Mouse (Mus musculus) lung, postnatal 10 days (tissue): Measurements from ENCODE around the gene Rnf149.
"Not testable (repeated sequence)": the region's sequence is repeated elsewhere in the genome, so short reads cannot be mapped to it uniquely, and the experiment has no call there.

Source experiments
- DNase-seq: peaks from one replicate; pipeline ENCODE4 v3.0.0; 2021

Rnf149 gene

DNA sequence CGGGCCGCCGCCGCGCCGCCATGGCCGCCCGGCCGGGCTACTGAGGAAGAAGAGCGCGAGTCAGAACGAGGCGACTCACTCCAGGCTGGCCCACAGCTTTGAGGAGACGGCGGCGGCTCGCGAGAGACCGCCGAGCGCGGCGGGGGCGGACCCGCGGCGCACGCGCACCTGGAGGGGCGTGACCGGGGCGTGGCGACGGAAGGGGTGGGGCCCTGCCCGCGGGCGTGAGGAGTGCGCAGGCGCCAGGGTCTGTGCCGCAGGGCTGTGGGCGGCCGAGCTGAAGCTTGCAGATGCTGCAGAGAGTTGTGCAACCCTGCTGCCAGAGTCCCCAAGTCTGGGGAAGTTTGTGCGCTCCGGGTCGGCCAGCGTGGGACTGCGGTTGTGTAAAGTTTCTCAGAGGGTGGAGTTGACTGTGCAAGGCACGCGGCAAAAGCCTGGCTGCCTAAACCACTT, at the start of gene Rnf149:
Gene Rnf149 (minus strand): TSS at position 153 of the 453 bp plus-strand sequence.
- peak; percentile 96 for DNase-seq

DNA sequence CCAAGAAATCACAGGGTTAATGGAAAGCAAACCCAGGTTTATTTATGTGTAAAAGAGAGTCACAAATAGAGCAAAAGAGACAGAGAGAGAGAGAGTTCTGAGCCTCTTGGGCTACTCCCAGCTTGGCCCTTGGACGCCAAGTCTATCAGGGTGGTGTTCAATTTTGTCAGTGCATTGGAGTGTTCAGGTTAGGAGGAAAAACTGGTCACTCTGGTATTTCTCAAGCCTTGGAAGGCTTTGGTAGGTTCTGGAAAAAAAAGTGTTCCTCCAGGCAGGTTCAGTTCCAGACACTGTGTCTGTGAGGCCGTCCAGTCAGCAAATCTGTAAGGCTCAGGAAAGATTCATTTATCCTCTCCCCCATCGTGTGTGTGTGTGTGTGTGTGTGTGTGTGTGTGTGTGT, 48.3 kb upstream of the Rnf149 start:
- no peak for DNase-seq

DNA sequence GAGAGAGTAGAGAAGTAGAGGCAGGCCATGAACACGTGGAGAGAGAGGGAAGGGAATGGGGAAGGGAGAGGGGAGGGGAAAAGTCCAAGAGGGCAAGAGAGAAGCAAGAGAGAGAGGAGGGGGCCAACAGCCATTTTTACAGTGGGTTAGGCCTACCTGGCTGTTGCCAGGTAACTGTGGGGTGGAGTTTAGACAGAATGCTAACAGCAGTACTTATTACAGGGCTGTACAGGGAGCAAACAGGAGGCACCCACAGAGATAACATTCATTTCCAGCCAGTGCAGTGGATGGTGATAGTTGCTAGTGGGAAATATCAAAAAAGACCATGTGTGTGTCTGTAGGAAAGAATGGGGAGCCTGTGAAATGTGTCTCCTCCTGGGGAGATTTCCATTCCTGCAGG, 46.5 kb upstream of the Rnf149 start:
- no peak for DNase-seq

DNA sequence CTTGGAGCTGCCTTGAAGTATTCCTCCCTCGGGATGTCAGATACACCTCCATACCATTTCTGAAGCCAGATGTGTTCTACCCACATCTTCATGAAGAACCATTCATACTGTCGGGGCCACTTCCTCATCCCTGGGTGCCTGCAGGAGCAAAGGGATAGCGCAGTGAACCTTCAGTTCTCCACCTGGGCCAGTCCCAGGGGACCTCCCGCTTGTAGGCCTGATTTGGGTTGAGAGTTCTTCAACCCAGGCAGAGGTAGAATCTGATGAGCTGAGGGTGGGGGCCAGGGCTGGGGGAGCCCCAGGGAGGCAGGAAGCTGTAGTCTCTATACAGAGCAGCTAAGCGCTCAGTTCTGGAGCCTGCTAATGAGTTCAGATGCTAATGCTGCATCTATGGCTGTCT, 45.9 kb upstream of the Rnf149 start:
- DNase-seq, result no peak

DNA sequence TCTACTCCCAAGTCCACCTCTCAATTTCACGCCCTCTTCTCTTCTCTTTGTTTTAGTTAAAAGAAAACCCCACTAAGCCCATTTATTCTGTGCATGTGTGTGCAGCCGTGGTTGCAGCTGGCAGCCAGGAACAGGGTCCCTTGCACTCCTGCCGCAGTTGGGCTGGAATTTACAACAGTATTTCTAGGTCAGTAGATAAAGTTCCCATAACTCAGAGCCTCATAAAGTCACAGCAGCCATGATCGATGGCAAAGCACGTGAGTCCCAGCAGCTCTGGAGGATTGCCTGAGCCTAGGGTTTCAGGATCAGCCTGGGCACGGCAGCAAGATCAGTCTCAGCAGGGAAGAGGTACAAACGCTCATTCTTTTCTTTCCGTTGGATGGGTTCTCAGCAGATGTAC, 41.3 kb upstream of the Rnf149 start:
- no peak for DNase-seq

DNA sequence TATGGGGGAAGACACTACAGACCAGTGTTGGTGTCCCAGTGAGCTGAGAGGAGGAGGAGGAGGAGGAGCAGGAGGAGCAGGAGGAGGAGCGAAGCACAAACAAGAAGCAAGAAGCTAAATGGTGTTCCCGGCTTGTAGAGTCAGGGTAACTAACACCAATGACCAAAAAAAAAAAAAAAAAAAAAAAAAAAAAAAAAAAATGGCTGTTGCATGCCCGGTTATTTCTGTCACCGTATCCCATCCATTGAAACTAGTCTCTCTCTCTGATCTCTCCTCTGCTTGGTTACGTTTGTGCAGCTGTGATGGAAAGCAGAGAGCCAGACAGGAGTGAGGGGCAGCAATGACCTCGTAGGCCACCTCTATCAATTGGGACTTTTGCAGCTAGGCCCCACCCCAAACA, 38.3 kb upstream of the Rnf149 start:
- no peak for DNase-seq

DNA sequence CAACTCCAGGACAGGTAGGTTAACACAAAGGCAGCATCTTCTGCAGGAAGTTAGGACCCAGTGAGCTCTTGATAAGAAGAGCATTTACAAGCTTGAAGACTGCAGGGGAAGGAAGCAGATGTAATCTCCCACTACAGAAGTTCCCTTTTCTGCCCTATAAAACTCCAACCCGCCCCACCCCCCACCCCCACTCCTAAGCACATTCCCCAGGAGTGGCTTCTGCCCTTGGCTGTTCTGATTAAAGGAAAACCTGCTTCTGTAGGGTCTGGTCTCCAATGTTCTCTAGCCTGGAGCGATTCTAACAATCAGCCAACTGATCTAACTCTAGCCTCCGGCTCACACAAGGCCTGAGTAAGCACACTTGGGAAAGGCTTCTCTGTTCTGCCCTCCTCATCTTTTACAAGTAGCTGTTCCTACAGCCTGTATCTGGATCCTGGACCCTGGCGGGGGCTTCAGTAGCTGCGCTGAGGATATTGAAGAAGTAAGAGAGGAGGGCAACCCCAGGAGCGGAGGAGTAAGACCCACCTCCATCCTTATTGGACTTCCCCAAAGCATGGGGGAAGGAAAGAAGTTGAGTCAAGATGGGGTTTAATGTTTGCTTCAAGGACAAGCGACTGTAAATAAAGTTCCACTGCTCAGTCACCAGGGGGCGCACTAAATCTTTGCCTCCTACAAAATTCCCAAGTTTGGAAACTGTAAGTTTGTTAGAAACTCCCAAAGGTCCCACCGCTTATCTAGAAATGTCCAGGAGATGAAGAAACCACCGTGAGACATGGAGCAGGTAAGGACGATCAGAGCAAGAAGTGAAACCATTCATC, 37.5 kb upstream of the Rnf149 start:
- DNase-seq, result peak; percentile 75

DNA sequence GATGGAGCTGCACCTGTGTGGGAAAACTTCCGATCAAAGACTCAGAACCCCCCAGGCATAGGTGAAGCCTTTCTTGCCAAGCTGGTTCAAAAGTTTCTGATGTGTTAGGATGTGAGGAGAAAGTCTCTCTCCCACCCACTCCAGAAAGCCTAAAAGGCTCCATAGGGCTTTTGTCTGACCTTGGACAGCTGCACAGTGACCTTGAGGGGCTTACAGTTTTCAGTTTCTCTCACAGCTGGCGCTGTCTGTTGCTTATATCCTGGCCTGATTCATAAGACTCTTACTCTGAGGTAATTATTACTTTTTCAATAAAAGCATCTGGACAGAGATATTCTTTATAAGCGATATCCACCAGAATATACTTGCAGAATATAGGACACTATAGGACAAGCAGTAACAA, 35.9 kb upstream of the Rnf149 start:
- DNase-seq, result no peak

DNA sequence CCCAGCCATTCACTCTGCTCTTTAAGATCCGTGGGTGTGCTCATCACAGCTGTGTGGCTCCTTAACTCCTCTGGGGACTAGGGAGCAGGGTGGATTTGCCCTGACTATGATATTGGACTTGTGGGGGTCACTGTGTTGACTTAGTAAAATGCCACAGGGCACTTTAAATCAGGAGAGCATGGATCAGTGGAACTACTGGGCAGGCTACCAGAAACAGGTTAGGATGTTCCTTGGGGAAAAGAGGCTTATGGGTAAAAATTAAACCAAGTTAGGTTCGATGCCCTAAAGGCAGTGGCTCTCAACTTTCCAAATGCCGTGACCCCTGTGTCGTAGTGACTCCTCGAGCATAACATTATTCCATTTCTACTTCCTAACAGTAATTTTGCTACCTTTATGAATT, 35.3 kb upstream of the Rnf149 start:
- DNase-seq, result no peak

DNA sequence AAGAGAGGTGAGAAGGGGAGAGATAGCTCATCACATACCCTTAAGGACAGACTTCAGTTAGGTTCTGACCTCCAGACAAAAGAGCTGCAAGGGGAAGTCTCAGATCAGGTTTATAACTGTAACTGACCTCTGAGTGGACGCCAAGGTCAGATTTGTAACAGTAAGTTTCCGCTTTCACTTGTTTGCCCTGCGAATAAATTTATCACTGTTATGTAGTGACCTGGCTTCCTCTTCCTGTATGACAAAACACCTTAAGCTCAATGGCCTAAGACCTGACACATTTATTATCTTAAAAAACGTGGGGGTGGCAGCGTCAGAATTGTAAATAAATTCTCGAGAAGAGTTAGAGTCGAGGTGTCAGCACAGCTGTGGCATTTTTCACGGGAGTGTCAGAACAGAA, 31.3 kb upstream of the Rnf149 start:
- no peak for DNase-seq

DNA sequence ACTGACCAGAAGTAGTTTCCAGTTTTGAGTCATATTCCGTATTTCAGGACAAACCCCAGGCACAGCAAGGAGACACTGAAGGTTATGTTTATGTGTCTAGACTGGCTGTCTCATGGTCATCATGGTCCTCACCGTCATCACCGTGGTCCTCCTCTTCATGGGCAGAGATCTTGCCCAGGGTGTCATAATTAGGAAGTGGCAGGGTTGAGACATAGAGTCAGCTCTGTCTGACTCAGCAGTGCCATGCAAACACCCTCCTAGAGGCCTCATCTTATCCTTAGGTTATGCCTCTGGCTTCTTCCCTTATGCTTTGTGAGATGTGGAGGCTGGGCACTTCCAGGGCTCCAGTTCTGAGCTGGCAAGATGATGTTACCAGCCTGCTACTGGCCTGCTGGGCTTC, 25.3 kb upstream of the Rnf149 start:
- no peak for DNase-seq

DNA sequence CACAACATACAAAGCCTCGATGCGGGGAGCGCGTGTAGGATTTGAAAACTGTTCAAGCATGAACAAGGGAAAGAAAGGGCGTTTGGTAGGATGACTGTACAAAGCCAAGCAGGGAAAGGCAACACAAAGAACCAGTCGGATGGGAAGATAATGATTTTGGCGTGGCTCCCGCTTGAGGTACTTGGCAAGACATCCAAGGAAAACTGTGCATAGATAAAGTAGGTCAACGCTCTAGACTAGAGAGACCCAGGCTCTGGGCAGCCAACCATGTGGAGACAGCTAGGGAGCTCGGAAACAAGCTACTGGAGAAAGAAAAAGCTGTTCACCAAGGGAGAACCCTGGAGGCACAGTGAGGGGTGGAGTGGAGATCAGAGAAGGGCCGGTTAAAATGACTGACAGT, 21.5 kb upstream of the Rnf149 start:
- no peak for DNase-seq

DNA sequence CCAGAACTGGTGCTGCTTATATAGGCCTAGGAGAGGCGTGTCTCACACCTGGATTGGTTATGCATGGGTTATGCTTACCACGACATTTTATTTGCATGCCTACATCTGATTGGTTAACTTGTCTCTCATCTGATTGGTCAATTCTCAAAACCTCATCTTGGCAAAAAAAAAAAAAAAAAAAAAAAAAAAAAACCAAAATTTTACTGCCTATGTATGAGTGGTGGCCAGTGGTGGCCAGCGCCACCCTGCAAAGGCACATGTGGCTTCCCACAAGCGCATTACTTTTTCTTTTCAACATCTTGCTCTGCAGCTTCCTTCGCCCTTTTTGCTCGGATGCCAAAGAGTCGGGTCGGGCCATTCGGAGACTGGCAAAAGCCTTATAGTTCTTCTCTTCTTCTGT, 19.9 kb upstream of the Rnf149 start:
- not testable (repeated sequence) for DNase-seq

DNA sequence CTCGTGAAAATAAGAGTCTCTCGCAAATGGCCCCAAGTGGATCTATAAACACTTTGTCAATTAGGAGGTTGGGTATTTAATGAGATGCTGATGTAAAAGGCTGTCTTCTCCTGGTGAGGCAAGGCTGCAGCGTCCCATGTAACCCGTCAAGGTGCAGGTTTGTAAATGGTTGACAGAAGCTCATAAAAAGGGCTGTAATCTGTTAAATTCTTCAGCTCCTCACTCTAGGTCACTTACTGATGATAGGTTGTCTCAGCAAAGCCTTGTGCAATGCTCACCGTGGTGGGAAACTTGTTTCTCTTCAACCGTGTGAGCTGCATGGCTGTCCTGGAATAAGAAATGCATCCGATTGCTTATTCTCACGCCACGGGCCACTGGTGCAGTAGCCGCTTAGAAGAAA, 16.6 kb upstream of the Rnf149 start:
- no peak for DNase-seq

DNA sequence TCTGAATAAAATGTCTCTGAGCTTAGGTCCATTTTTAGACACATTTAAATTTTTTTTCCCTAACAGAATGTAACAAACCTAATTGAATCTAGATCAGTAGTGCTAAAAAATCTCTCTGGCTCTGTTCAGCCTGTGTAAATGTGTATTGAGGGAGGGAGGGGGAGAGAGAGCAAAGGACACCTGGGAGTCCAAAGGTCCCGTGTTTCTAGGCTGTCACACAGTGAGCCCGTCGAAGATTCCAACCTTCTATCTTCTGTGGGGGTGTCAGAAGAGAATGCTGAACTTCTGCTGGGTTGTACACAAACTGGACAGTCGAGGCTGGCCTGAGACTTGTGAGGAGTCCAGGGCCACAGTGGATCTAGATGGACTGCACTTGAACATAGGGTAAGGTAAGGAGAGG, 14.9 kb upstream of the Rnf149 start:
- no peak for DNase-seq

DNA sequence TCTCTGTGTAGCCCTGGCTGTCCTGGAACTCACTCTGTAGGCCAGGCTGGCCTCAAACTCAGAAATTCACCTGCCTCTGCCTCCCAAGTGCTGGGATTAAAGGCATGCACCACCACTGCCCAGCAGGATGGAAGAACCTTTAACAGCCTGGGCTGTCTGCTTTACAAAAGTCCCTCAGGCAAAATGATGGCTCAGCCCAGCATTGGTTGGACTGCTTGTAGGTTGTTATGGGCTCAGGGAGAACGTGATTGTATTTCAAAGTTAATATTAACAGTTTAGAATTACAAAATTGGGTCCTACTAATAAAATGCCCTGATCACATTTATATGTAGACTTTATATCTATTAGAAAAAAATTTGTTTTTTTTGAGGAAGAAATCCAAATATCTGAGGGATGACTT, 14.4 kb upstream of the Rnf149 start:
- DNase-seq, result not testable (repeated sequence)

DNA sequence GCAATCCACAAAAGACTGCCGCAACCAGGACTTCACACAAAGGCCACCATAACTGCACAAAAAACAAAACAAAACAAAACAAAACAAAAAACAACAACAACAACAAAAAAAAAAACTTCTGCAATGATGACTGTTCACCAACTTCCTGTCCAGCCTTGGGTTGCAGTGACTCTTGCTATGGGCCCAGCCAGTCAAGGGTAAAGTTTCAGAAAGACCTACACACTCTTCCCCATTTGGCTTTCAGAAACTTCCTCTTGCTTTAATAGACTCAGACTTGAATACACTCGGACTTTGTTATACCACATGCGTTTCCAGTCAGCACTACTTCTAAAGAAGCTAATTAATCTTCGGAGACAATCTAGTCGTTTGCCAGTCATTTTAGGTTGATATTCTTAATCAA, 13.0 kb upstream of the Rnf149 start:
- no peak for DNase-seq

DNA sequence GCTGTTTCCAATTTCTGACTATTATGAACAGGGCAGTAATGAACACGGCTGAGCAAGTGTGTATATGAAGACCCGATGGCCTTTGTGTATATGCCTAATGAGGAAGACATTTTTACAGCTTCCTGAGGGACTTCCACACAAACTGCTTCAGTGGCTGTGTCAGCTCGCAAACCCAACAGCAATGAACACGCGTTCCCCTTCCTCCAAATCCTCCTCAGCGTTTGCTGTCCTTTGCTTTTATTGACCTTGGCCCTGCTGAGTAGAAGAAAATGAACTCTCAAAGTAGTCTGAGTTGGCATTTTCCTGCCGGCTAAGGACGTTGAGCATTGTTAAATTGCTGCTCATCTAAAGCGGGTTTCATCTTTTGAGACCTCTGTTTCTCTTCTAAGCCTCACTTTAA, 8.2 kb upstream of the Rnf149 start:
- DNase-seq, result no peak

DNA sequence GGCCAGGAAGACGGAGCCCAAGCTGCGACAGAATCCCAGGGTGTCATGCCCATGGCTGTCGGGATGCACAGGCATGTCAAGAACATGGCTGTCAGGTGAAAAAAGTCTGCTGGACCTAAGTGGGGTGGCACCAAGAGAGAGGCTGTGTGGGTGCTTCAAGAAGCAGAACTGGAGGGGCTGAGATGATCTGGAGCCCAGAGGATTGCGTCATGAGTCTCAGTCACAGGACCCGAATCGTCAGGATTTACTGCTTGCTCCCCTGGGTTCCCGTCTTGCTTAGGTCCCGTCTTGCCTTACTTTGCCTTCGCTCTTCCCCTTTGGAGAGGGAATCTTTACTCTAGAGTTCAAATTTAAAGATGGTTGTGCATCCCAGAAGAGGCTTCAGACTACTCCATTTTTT, 6.0 kb upstream of the Rnf149 start:
- DNase-seq, result no peak

DNA sequence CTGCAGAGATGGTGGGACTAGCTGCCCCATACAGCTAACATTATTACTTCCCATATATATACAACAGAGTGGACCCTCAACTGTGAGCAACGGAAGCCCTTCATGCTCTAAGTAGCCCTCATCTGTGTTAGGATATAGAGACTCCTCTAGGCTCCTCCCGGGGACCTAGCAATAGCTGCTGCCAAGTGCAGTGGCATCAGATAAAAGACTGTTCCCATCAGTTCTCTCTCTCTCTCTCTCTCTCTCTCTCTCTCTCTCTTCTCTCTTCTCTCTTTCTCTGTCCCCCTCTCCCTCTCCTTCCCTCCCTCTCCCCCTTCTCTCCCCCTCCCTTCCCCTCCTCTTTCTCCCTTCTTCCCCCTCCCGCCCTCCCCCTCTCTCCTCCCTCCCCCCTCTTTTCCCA, 4.0 kb upstream of the Rnf149 start:
- no peak for DNase-seq

DNA sequence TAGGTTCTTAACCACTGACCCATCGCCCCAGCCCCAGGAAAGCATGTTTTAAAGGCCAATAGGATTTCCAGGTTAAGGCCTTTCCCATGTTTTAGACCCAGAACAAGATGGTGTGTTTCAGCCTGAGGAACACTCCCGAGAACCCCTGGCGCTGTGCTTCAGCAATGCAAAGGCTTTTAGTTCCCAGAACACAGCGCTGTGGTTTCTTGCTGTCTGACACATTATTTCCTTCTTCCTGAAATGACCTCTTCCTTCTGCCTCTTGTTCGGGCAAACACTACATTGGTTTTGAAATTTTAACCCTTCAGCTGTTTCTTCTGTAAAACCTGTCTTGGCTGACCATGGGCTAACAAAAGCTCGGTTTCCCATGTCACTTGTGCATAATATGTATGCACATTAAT, 1.9 kb upstream of the Rnf149 start:
- DNase-seq, result peak; percentile 14

DNA sequence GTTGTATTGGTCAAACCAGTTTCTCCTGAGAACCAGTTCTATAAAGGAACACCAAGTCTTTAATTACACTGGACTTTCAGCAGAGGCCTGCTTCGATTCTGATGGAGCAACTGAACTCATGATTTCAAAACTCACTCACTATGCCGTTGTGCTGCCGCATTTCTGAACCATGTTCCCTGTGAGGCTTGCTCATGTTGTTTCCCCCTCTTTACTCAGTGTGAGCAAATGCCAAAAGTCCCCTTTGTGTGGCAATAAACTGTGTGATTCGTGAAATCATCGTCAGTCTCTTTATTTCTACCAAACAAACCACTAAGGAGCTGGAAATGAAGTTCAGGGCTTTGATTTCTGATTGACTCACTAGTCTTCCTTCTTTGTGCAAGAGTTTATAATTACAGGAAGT, 1.2 kb upstream of the Rnf149 start:
- DNase-seq, result peak; percentile 19

DNA sequence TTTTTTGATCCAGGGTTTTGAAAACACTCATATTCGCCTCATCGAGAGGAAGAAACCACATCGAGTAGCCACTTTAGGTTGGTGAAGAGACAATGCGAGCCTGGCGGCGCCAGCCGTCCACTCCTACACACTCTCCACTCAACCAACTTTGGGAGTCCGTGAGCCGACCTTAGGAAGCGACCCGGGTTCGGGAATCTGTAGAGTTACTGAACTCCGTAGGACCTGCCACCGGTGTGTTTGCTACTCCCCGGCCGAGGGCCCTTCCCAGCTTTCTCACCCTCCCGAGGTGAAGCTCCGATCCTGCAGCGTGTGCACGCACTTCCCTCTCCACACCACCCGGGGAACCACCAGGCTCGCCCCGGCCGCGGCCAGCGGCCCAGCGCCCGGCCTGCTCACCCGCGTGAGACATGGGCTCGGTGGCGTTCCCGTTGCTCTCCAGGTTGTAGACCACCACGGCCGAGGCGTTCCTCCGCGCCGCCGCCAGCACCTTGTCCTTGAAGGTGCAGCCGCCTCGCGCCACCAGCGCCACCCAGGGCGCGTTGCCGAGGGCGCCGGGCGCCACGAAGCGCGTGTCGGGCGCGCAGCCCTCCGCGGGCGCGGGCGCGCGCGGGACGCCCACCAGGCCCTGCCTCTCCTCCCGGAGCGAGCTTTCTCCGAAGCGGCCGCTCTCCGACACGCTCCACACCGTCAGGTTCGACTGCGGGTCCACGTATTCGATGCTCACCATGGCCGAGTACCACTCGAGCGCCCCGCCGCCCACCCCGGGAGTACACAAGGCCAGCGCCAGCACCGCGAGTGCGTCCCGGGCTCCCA, 568 bp downstream of the Rnf149 start:
- peak; percentile 63 for DNase-seq

DNA sequence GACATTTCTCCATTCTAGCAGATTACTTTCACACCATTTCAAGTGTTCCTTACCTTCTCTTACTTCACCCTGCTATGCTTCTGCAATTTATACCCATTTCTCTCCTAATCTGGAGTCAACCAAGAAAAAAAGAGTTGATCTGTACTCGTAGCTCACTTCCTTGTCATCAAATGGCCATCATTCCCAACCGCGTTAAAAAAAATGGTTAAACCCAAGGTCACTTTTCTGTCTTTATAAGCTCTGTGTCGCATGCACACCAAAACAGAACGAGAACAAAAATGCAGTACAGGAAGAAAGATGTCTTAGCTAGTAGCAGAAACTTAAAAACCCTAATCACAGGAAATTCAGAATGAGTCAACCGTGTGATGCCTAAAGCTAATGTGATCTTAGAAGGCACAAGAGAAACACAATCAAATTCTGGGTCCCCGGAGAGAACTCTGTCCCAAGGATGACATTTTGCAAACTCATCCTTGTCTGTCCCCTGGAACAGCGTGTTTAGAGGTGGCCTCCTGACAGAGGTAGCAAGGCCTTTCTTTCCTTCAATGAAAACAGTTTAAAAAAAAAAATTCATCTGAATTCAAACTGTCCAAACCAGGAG, 1.3 kb downstream of the Rnf149 start:
- no peak for DNase-seq
